Mouse (Mus musculus) frontal cortex, postnatal 25 days (tissue): Measurements from ENCODE around the gene Olfr1006.
"Not testable (repeated sequence)": the region's sequence is repeated elsewhere in the genome, so short reads cannot be mapped to it uniquely, and the experiment has no call there.

ENCODE experiments used
- DNase-seq, 2 experiments: peaks; one replicate each; pipeline ENCODE4 v3.0.0; 2022; ENCODE audit warnings: low spot score in 2 of 2

Gene Olfr1006

GRCm38 (mm10) chr2:85678667-85679066, at the start of gene Olfr1006:
Gene Olfr1006, minus strand, starts transcription at chr2:85678767.
- DNase-seq: no peak

GRCm38 (mm10) chr2:85725793-85726192, 47.2 kb upstream of the Olfr1006 start:
- DNase-seq: peak in 1 of 2 experiments; percentile 8

GRCm38 (mm10) chr2:85715119-85715518, 36.6 kb upstream of the Olfr1006 start, which contains the start of gene Olfr1009:
Gene Olfr1009, plus strand, starts transcription at chr2:85715419.
- DNase-seq: no peak

- DNase-seq: no peak
Measured at GRCm38 (mm10) chr2:85711159-85711558, 32.6 kb upstream of the Olfr1006 start.

- not testable (repeated sequence) for DNase-seq
Measured at GRCm38 (mm10) chr2:85710680-85711079, 32.1 kb upstream of the Olfr1006 start.

GRCm38 (mm10) chr2:85689131-85689530, 10.6 kb upstream of the Olfr1006 start, which contains the start of gene Olfr1008:
Gene Olfr1008, plus strand, starts transcription at chr2:85689431.
- DNase-seq: no peak

- not testable (repeated sequence) for DNase-seq
Measured at GRCm38 (mm10) chr2:85664355-85664754, 14.2 kb downstream of the Olfr1006 start, which contains the start of gene Olfr154. Gene Olfr154, minus strand, starts transcription at chr2:85664455.

GRCm38 (mm10) chr2:85650604-85651003, 28.0 kb downstream of the Olfr1006 start, which contains the start of gene Olfr1002:
Gene Olfr1002, minus strand, starts transcription at chr2:85650704.
- DNase-seq: no peak
